Mouse (Mus musculus) liver, adult 2 months (tissue): ENCODE results near the gene C2cd5.

Experiments used
- CTCF ChIP-seq: fragments of 200-500 bp; IDR thresholded peaks from 2 replicates; pipeline ENCODE4 v1.5.1; 2011; ENCODE audit warnings: low read depth, low read length, control low read depth
- POLR2A ChIP-seq: fragments of 200-500 bp; IDR thresholded peaks from 2 replicates; pipeline ENCODE4 v1.6.1; 2011; ENCODE audit warnings: low read length, control low read depth; ENCODE audit not compliant: insufficient read depth; ENCODE audit errors: extremely low read depth

GRCm38 (mm10) chr6:142961721-142962455 lies 138.1 kb downstream of the C2cd5 start:
- TF ChIP-seq CTCF (no peak), POLR2A (no peak)
